Mouse (Mus musculus) Patski (cell line): Measurements from ENCODE around the gene Cnga3. TPM values are rescaled to one million over a fixed set of nuclear protein-coding genes. Genes with fewer than 3 reads are reported as not detected.

Experiments
- ATAC-seq: fragments of 100-300 bp; one replicate; pipeline ENCODE4 v1.8.0; 2021
- CTCF ChIA-PET: fragments of 350-600 bp; sonication (Branson Sonifier 250); formaldehyde crosslinking; loops from one replicate; lab custom pipeline; 2022; ENCODE audit warnings: inconsistent platforms; lab: Charles Lee
- POLR2A ChIA-PET: fragments of 350-600 bp; sonication (Branson Sonifier 250); formaldehyde crosslinking; loops from one replicate; lab custom pipeline; 2022; ENCODE audit warnings: antibody characterized with exemption, inconsistent platforms; lab: Charles Lee
- DNase-seq: peaks from one replicate; pipeline ENCODE4 v3.0.0-alpha.2; 2011; ENCODE audit warnings: low read depth, low spot score
- H3K27me3 ChIP-seq: fragments of 371-371 bp; one replicate; pipeline ENCODE4 v1.5.1; 2021
- CTCF ChIP-seq: fragments of 100-300 bp; IDR thresholded peaks from one replicate; pipeline ENCODE4 v1.5.1; 2021
- in situ Hi-C: fragments of 300-500 bp; cut with MboI; formaldehyde crosslinking; loops from 3 replicates; pipeline ENCODE4 v1.11.1; 2018; ENCODE audit warnings: low pct_unique_long_range_greater_than_20kb, mixed read lengths
- polyA plus RNA-seq: library from polyadenylated mRNA; unstranded; gene quantifications from one replicate; pipeline ENCODE4 v1.2.3, GENCODE M21; 2021

Gene Cnga3
- polyA plus RNA-seq, 1 experiment from 2014 or later, result not detected

DNA sequence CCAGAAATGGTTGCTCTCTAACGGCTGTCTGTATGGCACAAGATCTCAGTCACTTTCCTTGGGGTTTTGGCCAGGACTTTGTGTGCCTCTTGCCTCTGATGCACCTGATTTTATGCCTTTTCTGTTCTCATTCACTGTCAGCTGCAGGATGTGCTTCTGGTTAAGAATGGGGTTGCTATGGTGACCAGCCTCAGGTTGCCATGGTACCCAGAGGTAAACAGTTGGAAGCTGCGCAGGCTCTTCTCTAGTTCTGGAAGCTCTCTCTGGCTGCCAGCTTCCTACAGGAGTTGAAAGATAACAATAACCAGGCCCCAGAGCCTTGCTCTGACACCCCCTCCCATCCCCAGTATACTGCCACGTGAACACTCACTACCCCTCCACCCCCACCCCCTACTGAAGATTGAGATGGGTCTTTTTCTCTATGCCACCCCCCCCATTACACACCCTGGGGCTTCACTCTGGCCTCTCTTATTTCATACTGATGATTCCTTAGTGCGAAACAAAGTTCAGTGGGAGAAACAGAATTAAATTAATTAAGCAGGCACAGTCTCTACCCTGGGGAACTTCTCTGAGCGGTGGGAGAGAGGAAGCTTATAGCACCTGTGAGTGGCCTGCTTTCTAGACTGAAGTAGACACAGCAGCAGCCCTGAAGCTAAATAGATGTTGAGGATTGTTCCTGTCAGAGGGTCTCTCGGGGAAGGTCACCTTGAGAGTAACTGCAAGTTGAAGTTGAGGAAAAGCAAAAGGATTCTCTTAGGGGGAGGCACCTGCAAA lies 6.1 kb downstream of the Cnga3 start:
- in situ Hi-C loops, result no loop called here
- CTCF ChIA-PET, result no interaction called here
- no peak for TF ChIP-seq CTCF
- POLR2A ChIA-PET, result no interaction called here
- no peak for DNase-seq
- no peak for ATAC-seq
- peaks cover 18% of the 10 kb centered on the region for H3K27me3 ChIP-seq

DNA sequence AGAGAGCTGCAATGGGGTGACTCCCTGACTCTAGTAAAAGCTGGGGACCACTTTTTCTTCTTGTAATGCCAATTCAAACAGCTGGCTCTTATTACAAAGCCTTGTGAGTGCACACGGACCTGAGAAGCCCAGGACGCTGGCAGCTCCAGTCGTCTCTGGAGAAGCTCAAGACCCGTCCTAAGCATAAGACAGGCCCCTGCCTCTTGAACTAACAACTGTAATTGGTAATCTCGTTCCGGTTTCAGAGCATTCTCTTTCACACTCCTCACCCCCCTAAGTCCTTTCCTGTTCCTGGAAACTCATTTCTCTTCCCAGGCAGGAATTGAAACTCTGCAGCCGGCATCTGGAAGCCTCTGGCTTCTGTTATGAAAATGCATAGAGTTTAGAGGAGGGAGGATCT lies 7.8 kb downstream of the Cnga3 start:
- DNase-seq (no peak), ATAC-seq (no peak)
- POLR2A ChIA-PET, result no interaction called here
- H3K27me3 ChIP-seq, result peaks cover 20% of the 10 kb centered on the region
- in situ Hi-C loops, result no loop called here
- TF ChIP-seq CTCF, result no peak
- CTCF ChIA-PET, result no interaction called here

- DNase-seq (no peak), ATAC-seq (no peak)
- CTCF ChIA-PET, result interaction anchor here (0.8 to 1.1 kb wide), 2 partner anchors 11 to 20 kb away, joined by 3 read pairs; no protein-coding TSS in a partner anchor
- TF ChIP-seq CTCF, result no peak
- POLR2A ChIA-PET, result no interaction called here
- in situ Hi-C loops, result no loop called here
- peaks cover 13% of the 10 kb centered on the region for H3K27me3 ChIP-seq
These were observed 16.2 kb downstream of the Cnga3 start for GRCm38 (mm10) chr1:37230404-37230803.

DNA sequence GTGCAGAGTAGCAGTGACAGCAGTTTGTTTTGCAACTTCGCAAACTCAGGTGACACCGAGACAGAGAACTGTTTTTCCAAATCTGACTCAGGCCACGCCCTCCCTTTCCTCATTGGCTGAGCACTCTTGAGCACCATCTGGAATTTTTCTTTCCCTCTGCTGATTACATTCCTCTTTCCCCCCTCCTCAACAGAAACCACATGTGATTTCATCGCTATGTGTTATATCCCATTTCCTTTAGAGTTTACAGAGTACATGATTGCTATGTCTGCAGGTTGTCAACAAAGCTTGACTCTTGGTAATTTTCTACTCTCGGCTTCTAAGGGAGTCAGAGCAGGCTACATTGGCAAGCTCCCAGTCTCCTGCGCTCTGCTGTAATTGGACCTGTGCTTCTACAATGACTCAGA lies 17.1 kb downstream of the Cnga3 start:
- DNase-seq (no peak), ATAC-seq (no peak)
- CTCF ChIA-PET, result no interaction called here
- POLR2A ChIA-PET, result no interaction called here
- TF ChIP-seq CTCF, result no peak
- peaks cover 13% of the 10 kb centered on the region for H3K27me3 ChIP-seq
- in situ Hi-C loops, result no loop called here

- TF ChIP-seq CTCF, result no peak
These were observed 24.9 kb downstream of the Cnga3 start for GRCm38 (mm10) chr1:37239045-37239635.

GRCm38 (mm10) chr1:37242253-37242652 lies 28.0 kb downstream of the Cnga3 start:
- peaks cover 16% of the 10 kb centered on the region for H3K27me3 ChIP-seq
- CTCF ChIA-PET, result no interaction called here
- in situ Hi-C loops, result no loop called here
- no peak for TF ChIP-seq CTCF
- ATAC-seq, result no peak
- POLR2A ChIA-PET, result no interaction called here
- DNase-seq, result no peak

More at GRCm38 (mm10) chr1:37239045-37239635, 24.9 kb downstream of the Cnga3 start:
- in situ Hi-C loops, result no loop called here
- ChIA-PET POLR2A (no interaction called here), CTCF (no interaction called here)
- H3K27me3 ChIP-seq, result peaks cover 16% of the 10 kb centered on the region
- ATAC-seq (no peak), DNase-seq (no peak)

GRCm38 (mm10) chr1:37246476-37246875 lies 32.2 kb downstream of the Cnga3 start:
- ChIA-PET CTCF (no interaction called here), POLR2A (no interaction called here)
- DNase-seq (no peak), ATAC-seq (no peak)
- TF ChIP-seq CTCF, result no peak
- in situ Hi-C loops, result no loop called here
- peaks cover 5% of the 10 kb centered on the region for H3K27me3 ChIP-seq

DNA sequence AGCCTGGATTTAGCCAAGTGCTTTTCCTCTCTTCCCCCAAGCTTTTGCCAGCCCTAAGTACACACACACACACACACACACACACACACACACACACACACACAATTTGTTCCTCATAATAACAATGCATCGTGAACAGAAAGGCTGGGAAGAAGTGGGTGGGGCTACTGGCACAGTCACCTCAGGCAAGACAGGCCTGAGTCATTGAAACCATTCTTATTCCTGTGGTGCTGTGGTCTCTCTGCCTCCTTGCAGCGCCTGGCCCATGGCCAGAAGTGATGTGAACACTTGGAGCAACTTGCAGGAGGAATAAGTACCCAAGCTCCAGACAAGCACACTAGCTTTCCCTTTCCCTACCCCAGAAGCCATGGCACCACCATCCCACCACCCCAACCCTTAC lies 34.2 kb downstream of the Cnga3 start:
- POLR2A ChIA-PET, result no interaction called here
- CTCF ChIA-PET, result no interaction called here
- TF ChIP-seq CTCF, result no peak
- in situ Hi-C loops, result no loop called here
- peaks cover 5% of the 10 kb centered on the region for H3K27me3 ChIP-seq
- peak; percentile 28 for DNase-seq
- ATAC-seq, result peak; percentile 78

GRCm38 (mm10) chr1:37250643-37251310 lies 36.5 kb downstream of the Cnga3 start:
- DNase-seq (peak; percentile 22), ATAC-seq (no peak)
- in situ Hi-C loops, result loop anchor here (5.0 kb wide), 1 partner anchor 468 kb away; no protein-coding TSS in a partner anchor
- H3K27me3 ChIP-seq, result no peaks in the 10 kb centered on the region
- POLR2A ChIA-PET, result no interaction called here
- CTCF ChIA-PET, result interaction anchor here (0.8 to 1.5 kb wide), 6 partner anchors 14 to 464 kb away, joined by 3 to 5 read pairs (median 3); no protein-coding TSS in a partner anchor
- TF ChIP-seq CTCF, result peak; percentile 87

DNA sequence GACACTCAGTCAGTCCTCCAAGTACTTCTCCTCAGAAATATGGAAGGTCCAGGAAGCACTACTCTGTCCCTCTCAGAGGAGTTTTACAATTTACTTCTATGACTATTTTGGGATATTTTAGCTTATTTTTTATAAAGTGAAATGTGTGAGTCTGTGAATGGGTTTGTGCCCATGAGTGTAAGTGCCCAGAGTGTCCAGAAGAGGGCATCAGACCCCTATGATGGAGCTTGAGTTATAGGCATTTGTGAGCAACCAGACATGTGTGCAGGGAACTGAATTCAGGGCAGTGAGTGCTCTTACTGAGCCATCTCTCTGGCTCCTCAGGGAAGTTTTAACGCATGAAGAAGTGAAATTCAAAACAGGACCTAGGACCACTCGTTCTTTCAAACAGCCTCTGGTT lies 44.2 kb downstream of the Cnga3 start:
- peaks cover 16% of the 10 kb centered on the region for H3K27me3 ChIP-seq
- DNase-seq, result no peak
- TF ChIP-seq CTCF, result no peak
- ATAC-seq, result no peak
- CTCF ChIA-PET, result no interaction called here
- in situ Hi-C loops, result no loop called here
- POLR2A ChIA-PET, result no interaction called here
